ENCODE assay signal across 11 mouse cellular contexts in the genomic region with DNA sequence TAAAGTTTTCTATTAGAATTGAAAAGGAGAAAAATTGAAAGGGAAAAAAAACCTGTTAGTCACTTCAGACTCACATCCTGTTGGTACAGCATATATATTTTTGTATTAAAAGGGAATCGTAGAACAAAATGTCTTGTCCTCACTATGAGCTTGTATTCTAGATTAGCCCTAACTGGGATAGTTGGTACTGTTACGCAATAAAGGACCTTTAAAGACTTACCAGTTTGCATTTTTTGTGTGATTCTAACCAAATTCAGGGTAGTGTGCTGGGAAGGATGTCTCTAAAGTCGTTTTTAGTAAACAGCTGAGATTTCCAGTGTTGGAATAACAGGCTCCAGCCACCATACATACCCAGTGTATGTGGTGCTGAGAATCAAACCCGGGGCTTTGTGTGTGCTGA. TPM values are rescaled to one million over a fixed set of nuclear protein-coding genes. Genes with fewer than 3 reads are reported as not detected.
A peak's percentile ranks its signal among the peaks of the same experiment; 100 is the strongest.
DNase-seq lines count a peak whose midpoint lies in the region; ATAC-seq and TF ChIP-seq lines count a peak whose summit lies in the region.
"Had no signal": no experiment of that assay in that cellular context is flagged by ENCODE, and none has a peak within 500 bp of the region (broad histone marks: within the 10 kb centered on the region; RNA-seq: fewer than 3 reads in every experiment).

No protein-coding gene starts in this region.

- no peaks in the 10 kb centered on the region for H3K27me3 ChIP-seq in heart, embryonic 16.5 days (ENCODE audit: control insufficient read depth, insufficient read depth, low read length)
- H3K27me3 ChIP-seq in hindbrain, embryonic 10.5 days (ENCODE audit: insufficient read depth, poor library complexity, severe bottlenecking) = no peaks in the 10 kb centered on the region
- H3K27me3 ChIP-seq in liver, postnatal 0 days (ENCODE audit: insufficient read depth, low read length) = no peaks in the 10 kb centered on the region
- no peaks in the 10 kb centered on the region for H3K27me3 ChIP-seq in cerebellum, adult 2 months (ENCODE audit: control insufficient read depth, insufficient read depth, low read length)
- H3K27me3 ChIP-seq: Patski had no signal

- no peak overlapping the region for H3K27ac ChIP-seq in heart, embryonic 16.5 days (ENCODE audit: low read length)
- no peak overlapping the region for H3K27ac ChIP-seq in ES-E14 (ENCODE audit: insufficient read depth, low read depth, low read length, poor library complexity, severe bottlenecking)
- H3K27ac ChIP-seq in hindbrain, embryonic 10.5 days = no peak overlapping the region
- peak overlapping the region; percentile 100; the same call in 1 of the 2 replicates for H3K27ac ChIP-seq in liver, postnatal 0 days (ENCODE audit: low read depth)
- H3K27ac ChIP-seq in cerebellum, adult 2 months (ENCODE audit: insufficient read depth, low read length) = no peak overlapping the region

- H3K4me3 ChIP-seq in heart, embryonic 16.5 days (ENCODE audit: low read length) = peak overlapping the region; percentile 19
- peak overlapping the region; percentile 55 to 94 for H3K4me3 ChIP-seq in ES-E14 (ENCODE audit: insufficient read depth in 1 of 2, low read depth in 1 of 2, low read length in 2 of 2, poor library complexity in 1 of 2, severe bottlenecking in 1 of 2)
- peak overlapping the region; percentile 77 for H3K4me3 ChIP-seq in hindbrain, embryonic 10.5 days
- H3K4me3 ChIP-seq in liver, postnatal 0 days (ENCODE audit: low read depth, low read length) = peak overlapping the region; percentile 78
- H3K4me3 ChIP-seq in cerebellum, adult 2 months (replicated peaks; ENCODE audit: insufficient read depth, low read depth, low read length) = no peak overlapping the region

- 74% methylated on average over 4 of the region's 4 CpGs for WGBS in heart, embryonic 16.5 days
- 92% methylated on average over 4 of the region's 4 CpGs for WGBS in hindbrain, embryonic 10.5 days
- WGBS in liver, postnatal 0 days (ENCODE audit: insufficient replicate concordance) = 50% methylated on average over 4 of the region's 4 CpGs
- 80% methylated on average over 4 of the region's 4 CpGs for WGBS in cerebellum, adult 2 months

- in situ Hi-C loops in ES-E14 (cut with MboI; ENCODE audit: low sequenced_read_pairs in 2 of 2, unreplicated experiment in 2 of 2) = no loop called here

- peak overlapping the region; percentile 32 for H3K4me2 ChIP-seq in heart, embryonic 16.5 days (ENCODE audit: low read depth, low read length)
- H3K4me2 ChIP-seq in liver, postnatal 0 days (ENCODE audit: low read depth, low read length) = peak overlapping the region; percentile 73

- no peak for ATAC-seq in heart, embryonic 16.5 days (replicated peaks; ENCODE audit: extremely low read depth, insufficient read depth, low FRiP score)
- no peak for ATAC-seq in liver, postnatal 0 days
- ATAC-seq: Patski had no signal

- no peak for TF ChIP-seq EP300 in liver, postnatal 0 days (IDR thresholded peaks at IDR 0.05; ENCODE audit: low read depth)

- intact Hi-C loops in heart, postnatal 25 days (cut with DNase I) = loop anchor here (5.0 kb wide), 1 partner anchor 638 kb away; a partner anchor contains a TSS

- peaks cover 23% of the 10 kb centered on the region for H3K4me1 ChIP-seq in heart, embryonic 16.5 days (ENCODE audit: control insufficient read depth, insufficient read depth, low read length)
- peaks cover 4 to 6% of the 10 kb centered on the region in 2 experiments; a peak in 3 of 4 replicates for H3K4me1 ChIP-seq in ES-E14 (ENCODE audit: control insufficient read depth in 2 of 2, insufficient read depth in 2 of 2, low read length in 2 of 2, poor library complexity in 1 of 2)
- H3K4me1 ChIP-seq in hindbrain, embryonic 10.5 days (replicated peaks) = peaks cover 22% of the 10 kb centered on the region
- peaks cover 19% of the 10 kb centered on the region for H3K4me1 ChIP-seq in liver, postnatal 0 days (ENCODE audit: insufficient read depth)
- no peaks in the 10 kb centered on the region; the same call in 1 of the 2 replicates for H3K4me1 ChIP-seq in cerebellum, adult 2 months (ENCODE audit: control insufficient read depth, insufficient read depth, low read length)

- no peak for TF ChIP-seq CTCF in liver, postnatal 0 days (IDR thresholded peaks at IDR 0.05; ENCODE audit: low read depth)
- no peak for TF ChIP-seq CTCF in cerebellum, adult 2 months (IDR thresholded peaks at IDR 0.05; ENCODE audit: borderline replicate concordance, insufficient read depth, low read depth, low read length)

- DNase-seq in heart, postnatal 25 days (ENCODE audit: low spot score) = no peak
- no peak for DNase-seq in ES-E14 (ENCODE audit: low read depth, low spot score)
- no peak for DNase-seq in hindbrain, embryonic 10.5 days (ENCODE audit: low spot score)
- DNase-seq in liver, postnatal 0 days = no peak
- DNase-seq in frontal cortex, postnatal 10 days (ENCODE audit: low spot score in 2 of 2) = no peak
- no peak for DNase-seq in cerebellum, adult 2 months
- no peak for DNase-seq in urinary bladder, adult 18-20 months (ENCODE audit: low spot score in 2 of 2)
- DNase-seq: cerebellum, adult 8-10 months; kidney, postnatal 25 days had no signal

- H3K36me3 ChIP-seq in heart, embryonic 16.5 days (ENCODE audit: control insufficient read depth, insufficient read depth) = peaks cover 9% of the 10 kb centered on the region
- peaks cover 8% of the 10 kb centered on the region for H3K36me3 ChIP-seq in ES-E14 (ENCODE audit: control insufficient read depth, insufficient read depth, low read length, poor library complexity, severe bottlenecking)
- peaks cover 35% of the 10 kb centered on the region for H3K36me3 ChIP-seq in hindbrain, embryonic 10.5 days
- peaks cover 11% of the 10 kb centered on the region for H3K36me3 ChIP-seq in liver, postnatal 0 days (replicated peaks; ENCODE audit: insufficient read depth, low read length)

- no peaks in the 10 kb centered on the region for H3K9me3 ChIP-seq in heart, embryonic 16.5 days (replicated peaks; ENCODE audit: control insufficient read depth, low read length)
- no peaks in the 10 kb centered on the region for H3K9me3 ChIP-seq in ES-E14 (ENCODE audit: control insufficient read depth, insufficient read depth, low read depth, low read length)
- H3K9me3 ChIP-seq in hindbrain, embryonic 10.5 days = no peaks in the 10 kb centered on the region
- H3K9me3 ChIP-seq in liver, postnatal 0 days (ENCODE audit: low read length) = no peaks in the 10 kb centered on the region

- TF ChIP-seq POLR2A in cerebellum, adult 2 months (IDR thresholded peaks at IDR 0.05; ENCODE audit: borderline replicate concordance, insufficient read depth, low read length) = no peak

- no peak overlapping the region for H3K9ac ChIP-seq in heart, embryonic 16.5 days (ENCODE audit: low read length)
- peak overlapping the region; percentile 68; the same call in 1 of the 2 replicates for H3K9ac ChIP-seq in ES-E14 (ENCODE audit: insufficient read depth, low read depth, low read length, poor library complexity, severe bottlenecking)
- peak overlapping the region; percentile 44 for H3K9ac ChIP-seq in liver, postnatal 0 days (replicated peaks)

TF ChIP-seq in ES-E14, 5 proteins besides CTCF, POLR2A, EP300 and RAD21:
- TF ChIP-seq ZC3H11A (IDR thresholded peaks at IDR 0.05; ENCODE audit: borderline replicate concordance, low read depth, low read length) (no peak), MAFK (IDR thresholded peaks at IDR 0.05; ENCODE audit: insufficient read depth, low read depth, low read length) (no peak), ZNF384 (IDR thresholded peaks at IDR 0.05; ENCODE audit: low read depth, low read length) (no peak), CHD2 (IDR thresholded peaks at IDR 0.05; ENCODE audit: low read depth, low read length) (no peak), HCFC1 (IDR thresholded peaks at IDR 0.05; ENCODE audit: borderline replicate concordance, insufficient read depth, low read length) (no peak)

RNA-seq across cellular contexts. Expression of a gene that starts 1.7 kb away (rescaled TPM):
- polyA plus RNA-seq in heart, embryonic 16.5 days (2015; fragmentation: Nextera tagmentation; extraction: Ambion mirVana) = 76.5 and 81.8 TPM in 2 replicates
- total RNA-seq in heart, postnatal 25 days (2021) = 10 to 100 TPM; 45.5 to 58.2 TPM
- total RNA-seq in ES-E14 (2012; rRNA removed) = 133 and 174 TPM in 2 replicates
- polyA plus RNA-seq in hindbrain, embryonic 10.5 days (2016; fragmentation: Nextera tagmentation; extraction: Ambion mirVana) = 124 and 155 TPM in 2 replicates
- 27.0 and 33.8 TPM in 2 replicates for polyA plus RNA-seq in liver, postnatal 0 days (2015; fragmentation: Nextera tagmentation; extraction: Ambion mirVana)
- 72.8 and 75.5 TPM in 2 replicates for polyA plus RNA-seq in cerebellum, adult 2 months (2012; rRNA removed)

RNA-seq across cellular contexts. Expression of a gene that starts 33.6 kb away (rescaled TPM):
- polyA plus RNA-seq in heart, embryonic 16.5 days (2015; fragmentation: Nextera tagmentation; extraction: Ambion mirVana) = 1.1 and 1.4 TPM in 2 replicates
- total RNA-seq in heart, postnatal 25 days (2021) = under 1 TPM in 1 of 2 experiments, not detected in 1; 0.16 TPM
- total RNA-seq in ES-E14 (2012; rRNA removed) = 18.3 and 19.6 TPM in 2 replicates
- polyA plus RNA-seq in hindbrain, embryonic 10.5 days (2016; fragmentation: Nextera tagmentation; extraction: Ambion mirVana) = 2.7 and 4.3 TPM in 2 replicates
- polyA plus RNA-seq in liver, postnatal 0 days (2015; fragmentation: Nextera tagmentation; extraction: Ambion mirVana) = 1.3 and 1.5 TPM in 2 replicates
- polyA plus RNA-seq in cerebellum, adult 2 months (2012; rRNA removed) = 0.59 and 0.70 TPM in 2 replicates
